Mouse (Mus musculus): ENCODE data around the gene Gab2. TPM values are rescaled to one million over a fixed set of nuclear protein-coding genes. Genes with fewer than 3 reads are reported as not detected.

The Gab2 gene
- polyA plus RNA-seq, 1 experiment from 2014 or later, result 12.1 TPM

- no peak overlapping the region for H3K4me2 ChIP-seq (replicated peaks; ENCODE audit: low read depth, low read length)
- ATAC-seq (ENCODE audit: low FRiP score, low TSS enrichment), result no peak
- no peaks in the 10 kb centered on the region for H3K9me3 ChIP-seq (ENCODE audit: control insufficient read depth, low read length)
- no peaks in the 10 kb centered on the region for H3K27me3 ChIP-seq (ENCODE audit: control insufficient read depth, insufficient read depth, low read length)
- no peak overlapping the region for H3K9ac ChIP-seq (ENCODE audit: low read depth, low read length)
- WGBS, result 8% methylated on average over 4 of the region's 4 CpGs
- no peak overlapping the region for H3K27ac ChIP-seq (ENCODE audit: low read depth, low read length)
- no peak overlapping the region for H3K4me3 ChIP-seq (ENCODE audit: low read length)
- H3K4me1 ChIP-seq (ENCODE audit: control insufficient read depth, insufficient read depth, low read length), result peaks cover 24% of the 10 kb centered on the region
- no peaks in the 10 kb centered on the region for H3K36me3 ChIP-seq (ENCODE audit: control insufficient read depth, insufficient read depth, low read length)
Observed at GRCm38 (mm10) chr7:97085291-97085690, 3.9 kb downstream of the Gab2 start.

- Histone ChIP-seq H3K36me3 (ENCODE audit: control insufficient read depth, insufficient read depth, low read length) (no peaks in the 10 kb centered on the region), H3K4me3 (ENCODE audit: low read length) (no peak overlapping the region), H3K27me3 (ENCODE audit: control insufficient read depth, insufficient read depth, low read length) (no peaks in the 10 kb centered on the region), H3K4me1 (ENCODE audit: control insufficient read depth, insufficient read depth, low read length) (no peaks in the 10 kb centered on the region), H3K27ac (ENCODE audit: low read depth, low read length) (no peak overlapping the region), H3K9ac (ENCODE audit: low read depth, low read length) (no peak overlapping the region), H3K9me3 (ENCODE audit: control insufficient read depth, low read length) (no peaks in the 10 kb centered on the region), H3K4me2 (replicated peaks; ENCODE audit: low read depth, low read length) (no peak overlapping the region)
- WGBS, result 80% methylated on average over 3 of the region's 3 CpGs
- no peak for ATAC-seq (ENCODE audit: low FRiP score, low TSS enrichment)
Observed at GRCm38 (mm10) chr7:97094241-97094640, 12.9 kb downstream of the Gab2 start.

GRCm38 (mm10) chr7:97108119-97108518 is 26.7 kb downstream of the Gab2 start:
- H3K9ac ChIP-seq (ENCODE audit: low read depth, low read length), result no peak overlapping the region
- H3K27me3 ChIP-seq (ENCODE audit: control insufficient read depth, insufficient read depth, low read length), result no peaks in the 10 kb centered on the region
- no peaks in the 10 kb centered on the region for H3K9me3 ChIP-seq (ENCODE audit: control insufficient read depth, low read length)
- no peak overlapping the region for H3K27ac ChIP-seq (ENCODE audit: low read depth, low read length)
- H3K4me1 ChIP-seq (ENCODE audit: control insufficient read depth, insufficient read depth, low read length), result no peaks in the 10 kb centered on the region
- no peak overlapping the region for H3K4me2 ChIP-seq (replicated peaks; ENCODE audit: low read depth, low read length)
- H3K4me3 ChIP-seq (ENCODE audit: low read length), result no peak overlapping the region
- no peaks in the 10 kb centered on the region for H3K36me3 ChIP-seq (ENCODE audit: control insufficient read depth, insufficient read depth, low read length)
- ATAC-seq (ENCODE audit: low FRiP score, low TSS enrichment), result no peak
- WGBS, result 93% methylated on average over 3 of the region's 3 CpGs

GRCm38 (mm10) chr7:97128949-97129348 is 47.6 kb downstream of the Gab2 start:
- no peak overlapping the region for H3K4me2 ChIP-seq (replicated peaks; ENCODE audit: low read depth, low read length)
- H3K36me3 ChIP-seq (ENCODE audit: control insufficient read depth, insufficient read depth, low read length), result no peaks in the 10 kb centered on the region
- H3K4me1 ChIP-seq (ENCODE audit: control insufficient read depth, insufficient read depth, low read length), result no peaks in the 10 kb centered on the region
- 47% methylated on average over 1 of the region's 1 CpGs for WGBS
- H3K27ac ChIP-seq (ENCODE audit: low read depth, low read length), result no peak overlapping the region
- no peaks in the 10 kb centered on the region for H3K9me3 ChIP-seq (ENCODE audit: control insufficient read depth, low read length)
- H3K4me3 ChIP-seq (ENCODE audit: low read length), result no peak overlapping the region
- H3K27me3 ChIP-seq (ENCODE audit: control insufficient read depth, insufficient read depth, low read length), result no peaks in the 10 kb centered on the region
- no peak for ATAC-seq (ENCODE audit: low FRiP score, low TSS enrichment)
- H3K9ac ChIP-seq (ENCODE audit: low read depth, low read length), result no peak overlapping the region

GRCm38 (mm10) chr7:97136453-97136852 is 55.1 kb downstream of the Gab2 start:
- no peak overlapping the region for H3K27ac ChIP-seq (ENCODE audit: low read depth, low read length)
- H3K4me3 ChIP-seq (ENCODE audit: low read length), result no peak overlapping the region
- H3K36me3 ChIP-seq (ENCODE audit: control insufficient read depth, insufficient read depth, low read length), result no peaks in the 10 kb centered on the region; the same call in 1 of the 2 replicates
- H3K4me1 ChIP-seq (ENCODE audit: control insufficient read depth, insufficient read depth, low read length), result no peaks in the 10 kb centered on the region
- H3K9me3 ChIP-seq (ENCODE audit: control insufficient read depth, low read length), result peaks cover 11% of the 10 kb centered on the region
- H3K27me3 ChIP-seq (ENCODE audit: control insufficient read depth, insufficient read depth, low read length), result no peaks in the 10 kb centered on the region
- no peak for ATAC-seq (ENCODE audit: low FRiP score, low TSS enrichment)
- H3K4me2 ChIP-seq (replicated peaks; ENCODE audit: low read depth, low read length), result no peak overlapping the region
- no peak overlapping the region for H3K9ac ChIP-seq (ENCODE audit: low read depth, low read length)
- 62% methylated on average over 3 of the region's 3 CpGs for WGBS

- Histone ChIP-seq H3K4me3 (ENCODE audit: low read length) (no peak overlapping the region), H3K27ac (ENCODE audit: low read depth, low read length) (no peak overlapping the region), H3K9me3 (ENCODE audit: control insufficient read depth, low read length) (no peaks in the 10 kb centered on the region), H3K27me3 (ENCODE audit: control insufficient read depth, insufficient read depth, low read length) (no peaks in the 10 kb centered on the region), H3K4me1 (ENCODE audit: control insufficient read depth, insufficient read depth, low read length) (peaks cover 5% of the 10 kb centered on the region; the same call in 1 of the 2 replicates), H3K4me2 (replicated peaks; ENCODE audit: low read depth, low read length) (no peak overlapping the region), H3K9ac (ENCODE audit: low read depth, low read length) (no peak overlapping the region), H3K36me3 (ENCODE audit: control insufficient read depth, insufficient read depth, low read length) (no peaks in the 10 kb centered on the region)
- WGBS, result 68% methylated on average over 2 of the region's 2 CpGs
- no peak for ATAC-seq (ENCODE audit: low FRiP score, low TSS enrichment)
Observed at GRCm38 (mm10) chr7:97151082-97151813, 69.9 kb downstream of the Gab2 start.

GRCm38 (mm10) chr7:97154756-97155487 is 73.5 kb downstream of the Gab2 start:
- H3K4me1 ChIP-seq (ENCODE audit: control insufficient read depth, insufficient read depth, low read length), result peaks cover 5% of the 10 kb centered on the region; the same call in 1 of the 2 replicates
- H3K27ac ChIP-seq (ENCODE audit: low read depth, low read length), result no peak overlapping the region
- no peak overlapping the region for H3K4me3 ChIP-seq (ENCODE audit: low read length)
- H3K27me3 ChIP-seq (ENCODE audit: control insufficient read depth, insufficient read depth, low read length), result no peaks in the 10 kb centered on the region
- H3K9me3 ChIP-seq (ENCODE audit: control insufficient read depth, low read length), result no peaks in the 10 kb centered on the region
- no peak overlapping the region for H3K9ac ChIP-seq (ENCODE audit: low read depth, low read length)
- no peak overlapping the region for H3K4me2 ChIP-seq (replicated peaks; ENCODE audit: low read depth, low read length)
- H3K36me3 ChIP-seq (ENCODE audit: control insufficient read depth, insufficient read depth, low read length), result no peaks in the 10 kb centered on the region
- WGBS, result 76% methylated on average over 2 of the region's 2 CpGs
- no peak for ATAC-seq (ENCODE audit: low FRiP score, low TSS enrichment)

GRCm38 (mm10) chr7:97164261-97164660 is 82.9 kb downstream of the Gab2 start:
- Histone ChIP-seq H3K27me3 (ENCODE audit: control insufficient read depth, insufficient read depth, low read length) (no peaks in the 10 kb centered on the region), H3K9me3 (ENCODE audit: control insufficient read depth, low read length) (no peaks in the 10 kb centered on the region), H3K4me1 (ENCODE audit: control insufficient read depth, insufficient read depth, low read length) (no peaks in the 10 kb centered on the region), H3K36me3 (ENCODE audit: control insufficient read depth, insufficient read depth, low read length) (no peaks in the 10 kb centered on the region), H3K4me2 (replicated peaks; ENCODE audit: low read depth, low read length) (no peak overlapping the region), H3K4me3 (ENCODE audit: low read length) (no peak overlapping the region), H3K27ac (ENCODE audit: low read depth, low read length) (no peak overlapping the region), H3K9ac (ENCODE audit: low read depth, low read length) (no peak overlapping the region)
- ATAC-seq (ENCODE audit: low FRiP score, low TSS enrichment), result no peak
- 86% methylated on average over 1 of the region's 1 CpGs for WGBS

- no peak for ATAC-seq (ENCODE audit: low FRiP score, low TSS enrichment)
- Histone ChIP-seq H3K4me1 (ENCODE audit: control insufficient read depth, insufficient read depth, low read length) (no peaks in the 10 kb centered on the region), H3K36me3 (ENCODE audit: control insufficient read depth, insufficient read depth, low read length) (no peaks in the 10 kb centered on the region), H3K27me3 (ENCODE audit: control insufficient read depth, insufficient read depth, low read length) (no peaks in the 10 kb centered on the region), H3K27ac (ENCODE audit: low read depth, low read length) (no peak overlapping the region), H3K4me2 (replicated peaks; ENCODE audit: low read depth, low read length) (no peak overlapping the region), H3K9ac (ENCODE audit: low read depth, low read length) (no peak overlapping the region), H3K4me3 (ENCODE audit: low read length) (no peak overlapping the region), H3K9me3 (ENCODE audit: control insufficient read depth, low read length) (no peaks in the 10 kb centered on the region)
- 98% methylated on average over 1 of the region's 1 CpGs for whole genome bisulfite sequencing
Observed at GRCm38 (mm10) chr7:97171089-97171488, 89.7 kb downstream of the Gab2 start.
